Mouse (Mus musculus) CD4-positive helper T cell, adult 2 months (primary cell): ENCODE data around the gene Coro1c.

Source experiments
- DNase-seq: peaks from one replicate; pipeline ENCODE4 v3.0.0-alpha.2; 2012; ENCODE audit warnings: low read depth, missing footprints, low spot score

Gene Coro1c

DNA sequence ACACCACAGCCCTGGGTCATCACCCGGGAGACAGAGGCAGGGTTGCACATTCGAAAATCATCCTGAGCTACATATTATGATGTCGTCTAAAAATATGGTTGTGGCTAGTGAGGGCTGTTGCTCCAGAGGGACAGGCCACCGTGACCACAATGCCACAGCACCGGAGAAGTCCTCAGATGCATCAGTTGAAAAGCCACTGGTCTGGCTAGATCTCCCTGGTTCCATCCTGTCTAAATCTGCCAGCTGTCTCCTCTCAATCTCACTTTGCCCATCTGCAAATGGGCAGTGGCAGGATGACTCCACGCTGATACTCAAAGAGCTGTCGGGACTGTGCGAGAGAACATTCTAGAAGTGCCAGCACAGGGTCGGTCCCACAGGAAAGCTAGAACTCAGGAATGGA, 110.0 kb downstream of the Coro1c start:
- DNase-seq = no peak

GRCm38 (mm10) chr5:113797149-113797882, 111.2 kb downstream of the Coro1c start:
- no peak for DNase-seq

- DNase-seq = no peak
Observed at GRCm38 (mm10) chr5:113796401-113797148, 112.0 kb downstream of the Coro1c start.
